ENCODE assay signal across 8 mouse cellular contexts in genomic region chr3:51375307-51376265, GRCm38 (mm10). TPM values are rescaled to one million over a fixed set of nuclear protein-coding genes. Genes with fewer than 3 reads are reported as not detected.
DNase-seq lines count a peak whose midpoint lies in the region; ATAC-seq lines count a peak whose summit lies in the region.

No protein-coding gene starts in this region.

- no peak overlapping the region for H3K9ac ChIP-seq in hindbrain, embryonic 13.5 days

- WGBS in hindbrain, embryonic 10.5 days: 88% methylated on average over 19 of the region's 19 CpGs
- WGBS in hindbrain, embryonic 13.5 days: 88% methylated on average over 19 of the region's 19 CpGs
- 86% methylated on average over 19 of the region's 19 CpGs for WGBS in embryonic facial prominence, embryonic 10.5 days

- no peak for ATAC-seq in hindbrain, embryonic 13.5 days (ENCODE audit: low FRiP score)
- ATAC-seq in frontal cortex, adult (ENCODE audit: low TSS enrichment): no peak

- H3K4me1 ChIP-seq in hindbrain, embryonic 10.5 days (replicated peaks): peaks cover 5% of the 10 kb centered on the region; the same call in 1 of the 2 replicates
- H3K4me1 ChIP-seq in hindbrain, embryonic 13.5 days (replicated peaks): peaks cover 8% of the 10 kb centered on the region
- H3K4me1 ChIP-seq in embryonic facial prominence, embryonic 10.5 days: peaks cover 7% of the 10 kb centered on the region; the same call in 1 of the 2 replicates

- no peaks in the 10 kb centered on the region for H3K9me3 ChIP-seq in hindbrain, embryonic 10.5 days
- H3K9me3 ChIP-seq in hindbrain, embryonic 13.5 days: no peaks in the 10 kb centered on the region
- H3K9me3 ChIP-seq in embryonic facial prominence, embryonic 10.5 days: no peaks in the 10 kb centered on the region

- no peak overlapping the region for H3K4me2 ChIP-seq in hindbrain, embryonic 13.5 days

- H3K4me3 ChIP-seq in hindbrain, embryonic 10.5 days: no peak overlapping the region
- no peak overlapping the region for H3K4me3 ChIP-seq in hindbrain, embryonic 13.5 days
- H3K4me3 ChIP-seq in embryonic facial prominence, embryonic 10.5 days: no peak overlapping the region

- H3K27ac ChIP-seq in hindbrain, embryonic 10.5 days: no peak overlapping the region
- no peak overlapping the region for H3K27ac ChIP-seq in hindbrain, embryonic 13.5 days
- H3K27ac ChIP-seq in embryonic facial prominence, embryonic 10.5 days (replicated peaks): no peak overlapping the region

- no peaks in the 10 kb centered on the region for H3K36me3 ChIP-seq in hindbrain, embryonic 10.5 days
- H3K36me3 ChIP-seq in hindbrain, embryonic 13.5 days: no peaks in the 10 kb centered on the region
- H3K36me3 ChIP-seq in embryonic facial prominence, embryonic 10.5 days (replicated peaks): no peaks in the 10 kb centered on the region

- no peaks in the 10 kb centered on the region for H3K27me3 ChIP-seq in hindbrain, embryonic 10.5 days (ENCODE audit: insufficient read depth, poor library complexity, severe bottlenecking)
- H3K27me3 ChIP-seq in hindbrain, embryonic 13.5 days: no peaks in the 10 kb centered on the region
- H3K27me3 ChIP-seq in embryonic facial prominence, embryonic 10.5 days (replicated peaks; ENCODE audit: low read depth, poor library complexity, severe bottlenecking): no peaks in the 10 kb centered on the region

- peak; percentile 45 for DNase-seq in hindbrain, embryonic 10.5 days (ENCODE audit: low spot score)
- DNase-seq in B cell, adult 2 months: peak; percentile 71 to 72
- peak; percentile 87 for DNase-seq in ZHBTc4 (ENCODE audit: low read depth, low spot score)
- DNase-seq in embryonic facial prominence, embryonic 10.5 days (ENCODE audit: low spot score): peak; percentile 36
- peak; percentile 38 for DNase-seq in layer of hippocampus, adult 9-11 months
- DNase-seq in retina, embryonic 14.5 days (ENCODE audit: low spot score): peak; percentile 75

RNA-seq across cellular contexts. Expression of gene Mgarp, which starts 21.0 kb away (rescaled TPM):
- polyA plus RNA-seq in hindbrain, embryonic 10.5 days (2016; fragmentation: Nextera tagmentation; extraction: Ambion mirVana): 7.5 and 11.8 TPM in 2 replicates
- 1.2 and 3.3 TPM in 2 replicates for polyA plus RNA-seq in hindbrain, embryonic 13.5 days (2015; fragmentation: Nextera tagmentation; extraction: Ambion mirVana)
- 8.0 and 8.7 TPM in 2 replicates for polyA plus RNA-seq in embryonic facial prominence, embryonic 10.5 days (2016; fragmentation: Nextera tagmentation; extraction: Ambion mirVana)

RNA-seq across cellular contexts. Expression of gene Ndufc1, which starts 33.2 kb away (rescaled TPM):
- 675 and 776 TPM in 2 replicates for polyA plus RNA-seq in hindbrain, embryonic 10.5 days (2016; fragmentation: Nextera tagmentation; extraction: Ambion mirVana)
- polyA plus RNA-seq in hindbrain, embryonic 13.5 days (2015; fragmentation: Nextera tagmentation; extraction: Ambion mirVana): 824 and 888 TPM in 2 replicates
- polyA plus RNA-seq in embryonic facial prominence, embryonic 10.5 days (2016; fragmentation: Nextera tagmentation; extraction: Ambion mirVana): 646 and 663 TPM in 2 replicates

RNA-seq across cellular contexts. Expression of gene Elf2, which starts 35.1 kb away (rescaled TPM):
- 35.4 and 40.5 TPM in 2 replicates for polyA plus RNA-seq in hindbrain, embryonic 10.5 days (2016; fragmentation: Nextera tagmentation; extraction: Ambion mirVana)
- polyA plus RNA-seq in hindbrain, embryonic 13.5 days (2015; fragmentation: Nextera tagmentation; extraction: Ambion mirVana): 47.1 TPM in 2 replicates
- polyA plus RNA-seq in embryonic facial prominence, embryonic 10.5 days (2016; fragmentation: Nextera tagmentation; extraction: Ambion mirVana): 42.0 and 49.2 TPM in 2 replicates

RNA-seq across cellular contexts. Expression of gene Naa15, which starts 39.4 kb away (rescaled TPM):
- polyA plus RNA-seq in hindbrain, embryonic 10.5 days (2016; fragmentation: Nextera tagmentation; extraction: Ambion mirVana): 53.2 and 64.6 TPM in 2 replicates
- 54.0 and 55.2 TPM in 2 replicates for polyA plus RNA-seq in hindbrain, embryonic 13.5 days (2015; fragmentation: Nextera tagmentation; extraction: Ambion mirVana)
- 68.2 and 69.9 TPM in 2 replicates for polyA plus RNA-seq in embryonic facial prominence, embryonic 10.5 days (2016; fragmentation: Nextera tagmentation; extraction: Ambion mirVana)

Comparison
In these comparisons a context has a peak if more than half of its experiments do, and no peak if none do; other contexts are left out.
1. DNase-seq: peak in every context shown above with its lines; median percentile 87 in ZHBTc4; 75 in retina, embryonic 14.5 days; 72 in B cell, adult 2 months; 45 in hindbrain, embryonic 10.5 days; 38 in layer of hippocampus, adult 9-11 months; 36 in embryonic facial prominence, embryonic 10.5 days.